Mouse (Mus musculus): ENCODE data around the gene Coa7. TPM values are rescaled to one million over a fixed set of nuclear protein-coding genes. Genes with fewer than 3 reads are reported as not detected.

The Coa7 gene
- polyA plus RNA-seq (2012; rRNA removed; ENCODE audit: low replicate concordance) = 9.7 and 12.7 TPM in 2 replicates

DNA sequence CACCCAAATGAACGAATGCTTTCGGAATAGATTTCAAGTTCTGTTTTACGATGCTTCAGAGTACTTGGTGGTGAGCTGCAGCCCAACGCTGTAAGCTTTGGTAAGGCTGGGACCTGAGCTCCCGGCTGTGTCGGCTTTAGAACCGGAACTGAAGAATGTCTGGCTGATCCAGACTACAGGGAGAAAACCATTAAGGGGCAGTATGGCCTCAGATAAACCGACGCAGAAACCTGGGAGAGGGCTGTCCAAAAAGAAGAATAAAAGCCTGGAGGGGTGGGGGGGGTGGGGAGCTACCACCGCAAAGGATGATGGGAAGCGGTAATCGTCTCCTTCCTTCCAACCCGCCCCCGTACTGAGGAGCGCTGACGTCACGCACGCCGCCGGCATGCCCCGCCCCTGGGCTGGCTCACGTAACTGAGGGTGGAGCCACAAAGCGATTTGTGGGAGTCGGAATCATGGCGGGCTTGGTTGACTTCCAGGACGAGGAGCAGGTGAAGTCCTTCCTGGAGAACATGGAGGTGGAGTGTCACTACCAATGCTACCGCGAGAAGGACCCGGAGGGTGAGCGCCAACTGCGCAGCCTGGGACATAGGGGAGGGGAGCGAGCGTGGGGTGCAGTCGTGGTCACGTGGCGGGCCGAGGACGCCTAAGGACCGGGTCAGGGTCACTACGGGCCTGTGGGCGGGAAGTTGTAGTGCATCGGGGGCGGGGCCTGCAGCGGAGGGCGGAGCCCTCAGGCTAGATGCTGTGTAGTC lies at the start of gene Coa7:
Coa7 (plus strand) TSS at position 411 of the 755 bp plus-strand sequence.

DNA sequence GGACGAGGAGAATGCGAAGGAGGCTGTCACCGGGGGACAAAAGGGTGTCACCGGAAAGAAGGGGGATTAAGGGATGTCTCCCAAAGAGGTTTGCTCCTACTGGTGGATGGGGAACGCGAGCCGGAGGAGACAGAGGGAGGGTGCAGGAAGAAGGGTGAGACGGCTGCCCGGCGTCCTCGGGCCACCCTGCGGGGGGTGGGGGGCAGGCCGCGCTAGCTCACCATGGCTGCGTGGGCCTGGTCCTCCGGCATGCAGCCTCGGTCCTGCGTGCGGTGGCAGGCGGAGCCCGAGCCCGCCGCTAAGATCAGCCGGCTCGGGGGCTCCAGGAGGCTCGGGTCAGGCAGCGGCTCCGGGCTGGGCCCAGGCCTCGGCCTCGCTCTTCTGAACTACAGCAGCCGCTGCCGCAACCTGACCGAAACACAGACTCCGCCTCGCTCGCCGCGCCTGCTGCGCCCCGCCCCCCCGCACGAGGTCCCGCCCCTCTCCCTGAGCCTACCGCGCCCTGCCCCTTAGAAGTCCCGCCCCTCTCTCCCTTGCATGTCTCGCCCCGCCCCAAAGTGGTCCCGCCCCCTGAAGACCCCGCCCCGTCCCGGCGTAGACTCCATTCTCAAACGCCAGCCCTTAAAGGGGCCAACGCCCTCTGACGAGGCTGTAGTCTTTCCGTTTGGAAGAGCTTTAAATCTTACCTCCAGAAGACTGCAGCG lies 27.1 kb upstream of the Coa7 start, which contains the start of gene Zyg11b:
Zyg11b (minus strand) TSS at position 427 of the 704 bp plus-strand sequence.

DNA sequence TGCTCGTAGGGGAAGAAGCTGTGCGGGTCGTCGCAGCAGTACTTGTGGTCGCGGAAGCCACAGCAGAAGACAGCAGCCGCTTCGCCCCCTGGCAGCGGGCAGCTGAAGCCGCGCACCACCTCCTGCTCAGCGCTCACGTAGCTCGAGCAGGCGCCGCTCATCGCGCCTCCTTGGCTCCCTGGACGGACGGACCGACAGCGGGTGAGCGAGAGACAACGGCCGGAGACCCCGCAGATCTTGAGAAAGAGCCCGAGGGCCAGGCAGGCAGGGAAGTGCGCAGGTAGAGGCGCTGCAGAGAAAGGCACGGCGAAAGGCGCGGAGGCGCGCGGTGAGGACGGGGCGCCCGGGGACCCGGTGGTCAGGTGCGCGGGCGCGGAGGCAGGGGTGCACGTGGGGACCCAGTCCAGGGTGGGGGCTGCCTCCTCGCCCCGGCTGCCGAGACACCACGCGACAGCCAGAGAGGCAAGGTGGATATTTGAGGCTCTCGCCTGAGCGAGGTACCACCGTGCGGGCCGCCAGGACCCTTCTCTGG lies 55.3 kb downstream of the Coa7 start, which contains the start of gene Shisal2a:
Shisal2a (minus strand) TSS at position 167 of the 532 bp plus-strand sequence.

Other genes with a start within 250 kb of the Coa7 start
- gene Podn, start 231.7 kb upstream of the Coa7 start, polyA plus RNA-seq (2012; rRNA removed; ENCODE audit: low replicate concordance) = 29.9 and 140 TPM in 2 replicates
- 87.3 and 143 TPM in 2 replicates for gene Scp2, start 183.1 kb upstream of the Coa7 start, polyA plus RNA-seq (2012; rRNA removed; ENCODE audit: low replicate concordance)
- gene Echdc2, start 162.7 kb upstream of the Coa7 start, polyA plus RNA-seq (2012; rRNA removed; ENCODE audit: low replicate concordance) = 34.1 and 51.8 TPM in 2 replicates
- 1.2 and 2.8 TPM in 2 replicates for gene Zyg11a, start 110.1 kb upstream of the Coa7 start, polyA plus RNA-seq (2012; rRNA removed; ENCODE audit: low replicate concordance)
- 2.2 and 2.4 TPM in 2 replicates for gene Zyg11b, start 27.0 kb upstream of the Coa7 start, polyA plus RNA-seq (2012; rRNA removed; ENCODE audit: low replicate concordance)
- 0.32 TPM in 1 of 2 replicates, not detected in the other for gene Shisal2a, start 55.2 kb downstream of the Coa7 start, polyA plus RNA-seq (2012; rRNA removed; ENCODE audit: low replicate concordance)
- 1.6 and 4.5 TPM in 2 replicates for gene Gpx7, start 78.8 kb downstream of the Coa7 start, polyA plus RNA-seq (2012; rRNA removed; ENCODE audit: low replicate concordance)
- gene Tut4, start 131.3 kb downstream of the Coa7 start, polyA plus RNA-seq (2012; rRNA removed; ENCODE audit: low replicate concordance) = 5.4 and 8.7 TPM in 2 replicates